Mouse (Mus musculus): ENCODE results near the gene Cfap54.

The Cfap54 gene

GRCm38 (mm10) chr10:93097439-93097838, 16.0 kb upstream of the Cfap54 start:
- no peak for DNase-seq (ENCODE audit: low spot score)

- no peak for DNase-seq (ENCODE audit: low spot score)
Observed at GRCm38 (mm10) chr10:93095827-93096226, 14.4 kb upstream of the Cfap54 start.

- DNase-seq (ENCODE audit: low spot score), result no peak
Observed at GRCm38 (mm10) chr10:93094957-93095580, 13.7 kb upstream of the Cfap54 start.

GRCm38 (mm10) chr10:93091928-93092327, 10.5 kb upstream of the Cfap54 start:
- no peak for DNase-seq (ENCODE audit: low spot score)

- no peak for DNase-seq (ENCODE audit: low spot score)
Observed at GRCm38 (mm10) chr10:93090241-93090640, 8.8 kb upstream of the Cfap54 start.

GRCm38 (mm10) chr10:93088396-93089048, 7.1 kb upstream of the Cfap54 start:
- no peak for DNase-seq (ENCODE audit: low spot score)

GRCm38 (mm10) chr10:93087504-93087903, 6.1 kb upstream of the Cfap54 start:
- no peak for DNase-seq (ENCODE audit: low spot score)

GRCm38 (mm10) chr10:93083963-93084340, 2.5 kb upstream of the Cfap54 start:
- no peak for DNase-seq (ENCODE audit: low spot score)

GRCm38 (mm10) chr10:93083198-93083962, 2.0 kb upstream of the Cfap54 start:
- DNase-seq (ENCODE audit: low spot score), result no peak

GRCm38 (mm10) chr10:93079486-93079885, 1.9 kb downstream of the Cfap54 start:
- DNase-seq (ENCODE audit: low spot score), result no peak

- no peak for DNase-seq (ENCODE audit: low spot score)
Observed at GRCm38 (mm10) chr10:93077935-93078479, 3.4 kb downstream of the Cfap54 start.

- DNase-seq (ENCODE audit: low spot score), result no peak
Observed at GRCm38 (mm10) chr10:93076376-93076775, 5.0 kb downstream of the Cfap54 start.

GRCm38 (mm10) chr10:93075856-93076255, 5.6 kb downstream of the Cfap54 start:
- no peak for DNase-seq (ENCODE audit: low spot score)

- DNase-seq (ENCODE audit: low spot score), result no peak
Observed at GRCm38 (mm10) chr10:93072769-93073168, 8.6 kb downstream of the Cfap54 start.

- DNase-seq (ENCODE audit: low spot score), result no peak
Observed at GRCm38 (mm10) chr10:93071753-93072152, 9.7 kb downstream of the Cfap54 start.

- DNase-seq (ENCODE audit: low spot score), result peak; percentile 7
Observed at GRCm38 (mm10) chr10:93070121-93070898, 11.1 kb downstream of the Cfap54 start.

GRCm38 (mm10) chr10:93069721-93070120, 11.7 kb downstream of the Cfap54 start:
- DNase-seq (ENCODE audit: low spot score), result no peak

GRCm38 (mm10) chr10:93069041-93069679, 12.3 kb downstream of the Cfap54 start:
- peak; percentile 5 for DNase-seq (ENCODE audit: low spot score)

GRCm38 (mm10) chr10:93064973-93065372, 16.4 kb downstream of the Cfap54 start:
- no peak for DNase-seq (ENCODE audit: low spot score)

- DNase-seq (ENCODE audit: low spot score), result no peak
Observed at GRCm38 (mm10) chr10:93063576-93063975, 17.8 kb downstream of the Cfap54 start.

GRCm38 (mm10) chr10:93062395-93062794, 19.0 kb downstream of the Cfap54 start:
- DNase-seq (ENCODE audit: low spot score), result no peak

GRCm38 (mm10) chr10:93053867-93054266, 27.6 kb downstream of the Cfap54 start:
- no peak for DNase-seq (ENCODE audit: low spot score)

Measured in ovary, adult 18-20 months (tissue).